12 mouse cellular contexts compared by ENCODE assay signal in the genomic region with DNA sequence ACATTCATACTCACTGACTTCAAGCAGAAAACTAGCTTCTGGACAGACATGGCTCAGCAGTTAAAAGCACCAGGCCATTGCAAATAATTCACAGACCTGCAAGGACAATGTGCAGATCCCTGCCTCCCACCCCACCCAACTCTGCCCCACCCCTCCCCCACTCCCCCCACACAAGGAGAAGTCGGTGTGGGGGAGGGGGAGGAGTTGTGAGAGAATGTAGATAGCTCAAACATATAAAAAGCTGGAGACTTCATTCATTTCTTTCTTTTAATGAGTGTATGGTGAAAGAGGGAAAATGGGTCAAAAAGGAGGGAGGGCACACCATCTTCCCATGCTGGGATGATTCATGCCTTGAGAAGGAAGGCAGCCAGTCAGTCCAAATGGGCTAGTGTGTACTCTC. TPM values are rescaled to one million over a fixed set of nuclear protein-coding genes. Genes with fewer than 3 reads are reported as not detected.
DNase-seq lines count a peak whose midpoint lies in the region; ATAC-seq lines count a peak whose summit lies in the region.
"Had no signal": no experiment of that assay in that cellular context is flagged by ENCODE, and none has a peak within 500 bp of the region (broad histone marks: within the 10 kb centered on the region; RNA-seq: fewer than 3 reads in every experiment).

No protein-coding gene starts in this region.

- H3K9me3 ChIP-seq in embryonic facial prominence, embryonic 11.5 days (replicated peaks; ENCODE audit: control insufficient read depth, low read length), result no peaks in the 10 kb centered on the region
- H3K9me3 ChIP-seq in embryonic facial prominence, embryonic 10.5 days, result no peaks in the 10 kb centered on the region
- H3K9me3 ChIP-seq in midbrain, embryonic 11.5 days (ENCODE audit: control insufficient read depth, low read length), result no peaks in the 10 kb centered on the region
- H3K9me3 ChIP-seq in midbrain, embryonic 16.5 days (replicated peaks; ENCODE audit: control insufficient read depth, low read length, poor library complexity, severe bottlenecking), result no peaks in the 10 kb centered on the region
- H3K9me3 ChIP-seq: stomach, embryonic 15.5 days had no signal

- no peak overlapping the region for H3K4me3 ChIP-seq in embryonic facial prominence, embryonic 11.5 days (ENCODE audit: low read depth, low read length)
- H3K4me3 ChIP-seq in embryonic facial prominence, embryonic 10.5 days, result no peak overlapping the region
- no peak overlapping the region for H3K4me3 ChIP-seq in midbrain, embryonic 11.5 days (ENCODE audit: low read depth, low read length)
- no peak overlapping the region for H3K4me3 ChIP-seq in midbrain, embryonic 16.5 days (ENCODE audit: low read depth, low read length)
- H3K4me3 ChIP-seq: stomach, embryonic 15.5 days had no signal

- 92% methylated on average over 1 of the region's 1 CpGs for WGBS in embryonic facial prominence, embryonic 11.5 days
- WGBS in embryonic facial prominence, embryonic 10.5 days, result 57% methylated on average over 1 of the region's 1 CpGs
- WGBS in midbrain, embryonic 11.5 days, result 67% methylated on average over 1 of the region's 1 CpGs
- WGBS in midbrain, embryonic 16.5 days, result 100% methylated on average over 1 of the region's 1 CpGs

- H3K36me3 ChIP-seq in embryonic facial prominence, embryonic 11.5 days (replicated peaks; ENCODE audit: control insufficient read depth, insufficient read depth, low read depth, low read length), result no peaks in the 10 kb centered on the region
- no peaks in the 10 kb centered on the region for H3K36me3 ChIP-seq in embryonic facial prominence, embryonic 10.5 days (replicated peaks)
- H3K36me3 ChIP-seq in midbrain, embryonic 11.5 days (ENCODE audit: control insufficient read depth, insufficient read depth, low read length), result no peaks in the 10 kb centered on the region
- H3K36me3 ChIP-seq in midbrain, embryonic 16.5 days (ENCODE audit: control insufficient read depth, insufficient read depth, low read length), result no peaks in the 10 kb centered on the region
- no peaks in the 10 kb centered on the region for H3K36me3 ChIP-seq in splenic B cell, adult 2 months (ENCODE audit: control insufficient read depth, insufficient read depth, low read length, poor library complexity, severe bottlenecking)
- H3K36me3 ChIP-seq: stomach, embryonic 15.5 days had no signal

- no peak overlapping the region for H3K4me2 ChIP-seq in embryonic facial prominence, embryonic 11.5 days (ENCODE audit: low read depth, low read length)
- no peak overlapping the region for H3K4me2 ChIP-seq in midbrain, embryonic 11.5 days
- no peak overlapping the region for H3K4me2 ChIP-seq in midbrain, embryonic 16.5 days (ENCODE audit: low read length)
- H3K4me2 ChIP-seq: stomach, embryonic 15.5 days had no signal

- H3K9ac ChIP-seq in embryonic facial prominence, embryonic 11.5 days (replicated peaks; ENCODE audit: low read length), result no peak overlapping the region
- H3K9ac ChIP-seq in midbrain, embryonic 11.5 days (ENCODE audit: low read length), result no peak overlapping the region
- no peak overlapping the region for H3K9ac ChIP-seq in midbrain, embryonic 16.5 days (ENCODE audit: low read depth, low read length)
- H3K9ac ChIP-seq: stomach, embryonic 15.5 days had no signal

- no peak overlapping the region for H3K27ac ChIP-seq in embryonic facial prominence, embryonic 11.5 days (replicated peaks; ENCODE audit: low read depth, low read length)
- no peak overlapping the region for H3K27ac ChIP-seq in embryonic facial prominence, embryonic 10.5 days (replicated peaks)
- H3K27ac ChIP-seq in midbrain, embryonic 11.5 days (ENCODE audit: low read depth, low read length), result no peak overlapping the region
- H3K27ac ChIP-seq in midbrain, embryonic 16.5 days (ENCODE audit: low read length), result no peak overlapping the region
- H3K27ac ChIP-seq: stomach, embryonic 15.5 days had no signal

- ATAC-seq in embryonic facial prominence, embryonic 11.5 days (replicated peaks; ENCODE audit: insufficient number of reproducible peaks, low FRiP score, low TSS enrichment, low read depth), result no peak
- ATAC-seq in midbrain, embryonic 11.5 days (ENCODE audit: low FRiP score), result no peak
- ATAC-seq in midbrain, embryonic 16.5 days, result no peak
- ATAC-seq: intestine, postnatal 0 days had no signal

- no peaks in the 10 kb centered on the region for H3K4me1 ChIP-seq in embryonic facial prominence, embryonic 11.5 days (ENCODE audit: control insufficient read depth, insufficient read depth, low read length)
- peaks cover 4% of the 10 kb centered on the region for H3K4me1 ChIP-seq in embryonic facial prominence, embryonic 10.5 days
- no peaks in the 10 kb centered on the region for H3K4me1 ChIP-seq in midbrain, embryonic 11.5 days (ENCODE audit: control insufficient read depth, insufficient read depth, low read length)
- H3K4me1 ChIP-seq in midbrain, embryonic 16.5 days (ENCODE audit: control insufficient read depth, insufficient read depth, low read length), result no peaks in the 10 kb centered on the region
- H3K4me1 ChIP-seq: stomach, embryonic 15.5 days had no signal

- peak; percentile 38 for DNase-seq in embryonic facial prominence, embryonic 11.5 days (ENCODE audit: low spot score)
- DNase-seq in embryonic facial prominence, embryonic 10.5 days (ENCODE audit: low spot score), result no peak
- peak; percentile 87 for DNase-seq in midbrain, embryonic 11.5 days (ENCODE audit: low spot score, missing footprints)
- DNase-seq in embryo, embryonic 11 days, result peak; percentile 24
- DNase-seq in splenic B cell, adult 2 months (ENCODE audit: low read depth, low spot score), result peak; percentile 43
- DNase-seq in ovary, postnatal 36 days (ENCODE audit: low spot score), result no peak
- DNase-seq in right cerebral cortex, adult 18-20 months, result no peak
- DNase-seq: B cell, adult 2 months; cerebellum, adult 9-10 months had no signal

- H3K27me3 ChIP-seq in embryonic facial prominence, embryonic 11.5 days (ENCODE audit: control insufficient read depth, insufficient read depth, low read length), result no peaks in the 10 kb centered on the region
- H3K27me3 ChIP-seq in embryonic facial prominence, embryonic 10.5 days (replicated peaks; ENCODE audit: low read depth, poor library complexity, severe bottlenecking), result no peaks in the 10 kb centered on the region
- no peaks in the 10 kb centered on the region for H3K27me3 ChIP-seq in midbrain, embryonic 11.5 days (ENCODE audit: control insufficient read depth, insufficient read depth, low read length)
- H3K27me3 ChIP-seq in midbrain, embryonic 16.5 days (ENCODE audit: control insufficient read depth, insufficient read depth, low read depth, low read length), result no peaks in the 10 kb centered on the region
- no peaks in the 10 kb centered on the region for H3K27me3 ChIP-seq in splenic B cell, adult 2 months (ENCODE audit: control insufficient read depth, insufficient read depth, low read length, poor library complexity, severe bottlenecking)
- H3K27me3 ChIP-seq: stomach, embryonic 15.5 days had no signal

RNA-seq across cellular contexts. Expression of gene Apbb1ip, which starts 34.5 kb away (rescaled TPM):
- polyA plus RNA-seq in embryonic facial prominence, embryonic 11.5 days (2014; fragmentation: Nextera tagmentation; extraction: Ambion mirVana), result 1.5 and 1.6 TPM in 2 replicates
- 1.6 and 1.8 TPM in 2 replicates for polyA plus RNA-seq in embryonic facial prominence, embryonic 10.5 days (2016; fragmentation: Nextera tagmentation; extraction: Ambion mirVana)
- polyA plus RNA-seq in midbrain, embryonic 11.5 days (2014; fragmentation: Nextera tagmentation; extraction: Ambion mirVana), result 0.55 and 0.75 TPM in 2 replicates
- polyA plus RNA-seq in midbrain, embryonic 16.5 days (2015; fragmentation: Nextera tagmentation; extraction: Ambion mirVana), result 0.70 and 0.91 TPM in 2 replicates

Comparison
In these comparisons a context has a peak if more than half of its experiments do, and no peak if none do; other contexts are left out.
1. DNase-seq: peak in embryonic facial prominence, embryonic 11.5 days (single experiment), midbrain, embryonic 11.5 days (single experiment), embryo, embryonic 11 days (single experiment) and splenic B cell, adult 2 months (single experiment); none in embryonic facial prominence, embryonic 10.5 days (single experiment), ovary, postnatal 36 days (single experiment) and right cerebral cortex, adult 18-20 months (single experiment).